ENCODE assay signal across 26 mouse cellular contexts in genomic region chr8:57959136-57959535, GRCm38 (mm10).
"Had no signal": no experiment of that assay in that cellular context is flagged by ENCODE, and none has a peak within 500 bp of the region (broad histone marks: within the 10 kb centered on the region; RNA-seq: fewer than 3 reads in every experiment).

No protein-coding gene starts in this region.

- ATAC-seq: hindbrain, embryonic 16.5 days; inflammation-experienced regulatory T-cells, adult 6 months; intestine, postnatal 0 days; liver, embryonic 12.5 days had no signal

- H3K27ac ChIP-seq: gastrocnemius, adult 2 months; heart, embryonic 10.5 days; hindbrain, embryonic 14.5 days; layer of hippocampus, adult 2 months; limb, embryonic 13.5 days; limb, embryonic 15.5 days; liver, embryonic 12.5 days; liver, embryonic 14.5 days had no signal

- H3K4me2 ChIP-seq: heart, embryonic 12.5 days; hindbrain, embryonic 12.5 days; hindbrain, embryonic 14.5 days; limb, embryonic 13.5 days; limb, embryonic 15.5 days; liver, embryonic 12.5 days had no signal

- H3K4me3 ChIP-seq: gastrocnemius, adult 2 months; heart, embryonic 10.5 days; heart, embryonic 12.5 days; hindbrain, embryonic 10.5 days; hindbrain, embryonic 12.5 days; layer of hippocampus, adult 2 months; limb, embryonic 13.5 days; limb, embryonic 15.5 days; liver, embryonic 12.5 days had no signal

- H3K9ac ChIP-seq: heart, embryonic 12.5 days; hindbrain, embryonic 12.5 days; hindbrain, embryonic 14.5 days; limb, embryonic 13.5 days; limb, embryonic 15.5 days; liver, embryonic 12.5 days; liver, embryonic 14.5 days had no signal

- H3K4me1 ChIP-seq: heart, embryonic 12.5 days; limb, embryonic 13.5 days; limb, embryonic 15.5 days; liver, embryonic 12.5 days had no signal

- DNase-seq: gastrocnemius, adult 2 months; gastrocnemius, postnatal 10 days; gastrocnemius, postnatal 25 days; heart, adult 18-20 months; heart, postnatal 10 days; heart, postnatal 4 days; kidney, adult 18-20 months; kidney, adult 8-10 months; kidney, postnatal 10 days; kidney, postnatal 25 days; kidney, postnatal 4 days; layer of hippocampus, postnatal 36 days; left cerebral cortex, postnatal 4 days had no signal

- H3K9me3 ChIP-seq: heart, embryonic 10.5 days; heart, embryonic 12.5 days; hindbrain, embryonic 10.5 days; hindbrain, embryonic 12.5 days; limb, embryonic 13.5 days; limb, embryonic 15.5 days; liver, embryonic 12.5 days had no signal

- H3K36me3 ChIP-seq: heart, embryonic 10.5 days; heart, embryonic 12.5 days; hindbrain, embryonic 10.5 days; hindbrain, embryonic 12.5 days; limb, embryonic 13.5 days; limb, embryonic 15.5 days; liver, embryonic 12.5 days had no signal

- H3K27me3 ChIP-seq: heart, embryonic 12.5 days; hindbrain, embryonic 12.5 days; limb, embryonic 15.5 days; liver, embryonic 12.5 days had no signal
